Mouse (Mus musculus) limb, embryonic 12.5 days (tissue): ENCODE data around the gene Arntl. TPM values are rescaled to one million over a fixed set of nuclear protein-coding genes. Genes with fewer than 3 reads are reported as not detected.

Source experiments
- ATAC-seq: fragments of 200-750 bp; cut with Nextera tagmentation; 2 replicates; pipeline ENCODE4 v1.8.0; 2017; ENCODE audit warnings: low read depth, moderate TSS enrichment; ENCODE audit not compliant: insufficient number of reproducible peaks, insufficient read depth, low FRiP score, low TSS enrichment
- H3K27ac ChIP-seq: fragments of 300-500 bp; sonication (generic); 2 replicates; pipeline ENCODE4 v1.5.1; 2016; ENCODE audit warnings: mild to moderate bottlenecking, moderate library complexity
- H3K27me3 ChIP-seq: fragments of 300-500 bp; sonication (generic); 2 replicates; pipeline ENCODE4 v1.6.1; 2016; ENCODE audit warnings: mild to moderate bottlenecking, moderate library complexity
- H3K36me3 ChIP-seq: fragments of 300-500 bp; sonication (generic); 2 replicates; pipeline ENCODE4 v1.6.1; 2016; ENCODE audit warnings: mild to moderate bottlenecking, moderate library complexity
- H3K4me1 ChIP-seq: fragments of 300-500 bp; sonication (generic); replicated peaks from 2 replicates; pipeline ENCODE4 v1.6.1; 2016
- H3K4me2 ChIP-seq: fragments of 300-500 bp; sonication (generic); 2 replicates; pipeline ENCODE4 v1.6.1; 2016; ENCODE audit warnings: mild to moderate bottlenecking, moderate library complexity
- H3K4me3 ChIP-seq: fragments of 300-500 bp; sonication (generic); replicated peaks from 2 replicates; pipeline ENCODE4 v1.5.1; 2016; ENCODE audit warnings: mild to moderate bottlenecking
- H3K9ac ChIP-seq: fragments of 300-500 bp; sonication (generic); replicated peaks from 2 replicates; pipeline ENCODE4 v1.6.1; 2016; ENCODE audit warnings: mild to moderate bottlenecking, moderate library complexity
- H3K9me3 ChIP-seq: fragments of 300-500 bp; sonication (generic); 2 replicates; pipeline ENCODE4 v1.6.1; 2016; ENCODE audit warnings: mild to moderate bottlenecking, moderate library complexity
- WGBS: fragments of 180-500 bp; shearing (Covaris S2); methylation state at CpG from one replicate; pipeline ENCODE4 v1.1.7; 2016; 5-methylcytosine and 5-hydroxymethylcytosine counted together
- polyA plus RNA-seq: library from polyadenylated mRNA; unstranded; fragments of >200 nt; fragmentation: Nextera tagmentation; extraction: Ambion mirVana; gene quantifications from 2 replicates; pipeline ENCODE4 v1.2.1, GENCODE M21; 2016

The Arntl gene
- polyA plus RNA-seq, 1 experiment from 2014 or later: 7.4 TPM

DNA sequence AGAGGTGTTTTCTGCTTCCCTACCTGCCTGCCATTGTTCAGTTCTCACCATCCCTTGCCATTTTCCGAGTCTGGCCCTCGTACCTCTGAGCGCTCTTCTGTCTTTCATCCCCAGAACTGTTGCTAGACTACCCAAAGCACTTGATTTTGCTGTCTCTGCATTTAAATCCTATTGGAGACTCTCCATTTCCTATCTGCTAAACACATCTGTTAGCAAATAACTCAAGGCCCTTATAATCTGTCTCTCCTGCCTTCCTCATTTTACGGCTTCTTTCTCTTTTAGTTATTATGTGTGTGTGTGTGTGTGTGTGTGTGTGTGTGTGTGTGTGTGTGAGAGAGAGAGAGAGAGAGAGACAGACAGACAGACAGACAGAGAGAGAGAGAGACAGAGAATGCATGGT is 90.5 kb downstream of the Arntl start:
- H3K9ac ChIP-seq: no peak overlapping the region
- H3K4me3 ChIP-seq: no peak overlapping the region
- H3K4me2 ChIP-seq: no peak overlapping the region
- no peaks in the 10 kb centered on the region for H3K9me3 ChIP-seq
- H3K27ac ChIP-seq: no peak overlapping the region
- no peak for ATAC-seq
- H3K4me1 ChIP-seq: peaks cover 17% of the 10 kb centered on the region
- H3K27me3 ChIP-seq: no peaks in the 10 kb centered on the region
- H3K36me3 ChIP-seq: peaks cover 4% of the 10 kb centered on the region; the same call in 1 of the 2 replicates
- WGBS: 81% methylated on average over 4 of the region's 4 CpGs

- Histone ChIP-seq H3K27me3 (no peaks in the 10 kb centered on the region), H3K9ac (no peak overlapping the region), H3K36me3 (peaks cover 8% of the 10 kb centered on the region; the same call in 1 of the 2 replicates), H3K27ac (no peak overlapping the region), H3K9me3 (no peaks in the 10 kb centered on the region), H3K4me1 (0 out of 2 replicates have a peak, but pooled peaks cover 4% of the 10 kb centered on the region), H3K4me3 (no peak overlapping the region), H3K4me2 (no peak overlapping the region)
- WGBS: 88% methylated on average over 3 of the region's 3 CpGs
- ATAC-seq: no peak
Observed at GRCm38 (mm10) chr7:113310136-113310535, 102.9 kb downstream of the Arntl start.

DNA sequence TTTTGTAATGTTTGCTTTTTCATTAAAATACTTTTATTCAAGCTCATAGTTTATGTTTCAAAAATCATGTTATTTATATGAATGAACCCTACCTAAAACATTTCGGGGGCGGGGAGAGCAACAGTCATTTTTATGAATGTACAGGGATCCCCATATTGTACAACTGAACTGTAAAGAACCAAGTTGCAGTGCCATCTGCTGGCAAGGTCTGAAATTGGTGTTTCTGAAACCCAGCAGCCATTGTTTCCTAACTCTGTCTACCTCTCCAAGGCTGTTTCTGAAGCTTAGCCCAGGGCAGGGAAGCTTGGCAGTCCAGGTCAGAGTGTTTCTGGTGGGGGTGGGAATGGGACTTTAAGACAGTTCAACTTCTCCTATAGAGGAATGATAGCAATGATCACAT is 104.5 kb downstream of the Arntl start:
- Histone ChIP-seq H3K9ac (no peak overlapping the region), H3K27me3 (no peaks in the 10 kb centered on the region), H3K9me3 (no peaks in the 10 kb centered on the region), H3K36me3 (peaks cover 17% of the 10 kb centered on the region; the same call in 1 of the 2 replicates), H3K4me3 (no peak overlapping the region), H3K4me2 (no peak overlapping the region), H3K4me1 (0 out of 2 replicates have a peak, but pooled peaks cover 4% of the 10 kb centered on the region), H3K27ac (no peak overlapping the region)
- 24% methylated on average over 2 of the region's 2 CpGs for WGBS
- ATAC-seq: no peak

DNA sequence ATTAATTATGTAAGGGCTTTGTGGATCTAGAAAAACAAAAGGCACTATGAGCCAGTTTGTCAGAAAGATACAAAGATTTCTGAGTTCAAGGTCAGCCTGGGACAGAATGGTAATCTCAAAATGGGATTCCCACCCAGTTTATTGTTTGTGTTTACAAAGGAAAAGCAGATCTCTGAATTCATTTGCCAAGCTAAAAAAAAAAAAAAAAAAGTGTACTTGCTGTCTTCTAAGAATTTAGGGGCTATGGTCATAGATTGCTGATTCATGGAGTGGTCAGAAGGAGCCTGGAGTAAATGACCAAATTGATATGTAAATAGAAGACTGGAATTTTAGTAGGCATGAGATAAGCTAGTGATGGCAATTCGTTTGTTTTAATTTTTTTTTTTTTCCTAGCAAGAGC is 112.9 kb downstream of the Arntl start:
- WGBS: 81% methylated on average over 1 of the region's 1 CpGs
- ATAC-seq: no peak

DNA sequence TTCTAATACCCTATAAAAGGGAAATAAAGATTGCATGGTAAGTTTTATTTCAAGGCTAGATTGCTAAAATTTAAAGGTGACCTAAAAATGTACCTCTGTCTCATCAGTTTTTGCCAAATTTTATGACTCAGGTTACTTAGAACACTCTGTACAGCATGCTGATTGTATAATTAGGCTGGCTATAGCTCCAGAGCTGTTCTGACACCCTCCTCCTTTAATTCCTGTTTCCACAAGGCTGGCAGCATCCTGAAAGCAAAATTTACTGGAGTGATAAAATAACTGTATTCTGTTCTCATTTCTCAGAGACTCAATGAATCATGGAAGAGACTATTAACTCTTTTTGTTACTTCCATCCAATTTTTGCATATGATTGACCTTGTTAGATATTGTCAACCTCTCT is 126.8 kb downstream of the Arntl start:
- H3K4me2 ChIP-seq: no peak overlapping the region
- no peaks in the 10 kb centered on the region for H3K36me3 ChIP-seq
- no peak overlapping the region for H3K4me3 ChIP-seq
- H3K4me1 ChIP-seq: no peaks in the 10 kb centered on the region
- no peaks in the 10 kb centered on the region for H3K27me3 ChIP-seq
- H3K9me3 ChIP-seq: no peaks in the 10 kb centered on the region
- H3K27ac ChIP-seq: no peak overlapping the region
- H3K9ac ChIP-seq: no peak overlapping the region
- no peak for ATAC-seq

More for the DNA sequence above, 112.9 kb downstream of the Arntl start:
- no peaks in the 10 kb centered on the region for H3K9me3 ChIP-seq
- H3K27ac ChIP-seq: no peak overlapping the region
- H3K36me3 ChIP-seq: peaks cover 17% of the 10 kb centered on the region; the same call in 1 of the 2 replicates
- H3K4me1 ChIP-seq: peaks cover 9% of the 10 kb centered on the region; the same call in 1 of the 2 replicates
- no peak overlapping the region for H3K4me2 ChIP-seq
- H3K27me3 ChIP-seq: no peaks in the 10 kb centered on the region
- H3K9ac ChIP-seq: no peak overlapping the region
- H3K4me3 ChIP-seq: no peak overlapping the region

- H3K4me3 ChIP-seq: no peak overlapping the region
- no peaks in the 10 kb centered on the region for H3K4me1 ChIP-seq
- H3K36me3 ChIP-seq: no peaks in the 10 kb centered on the region
- H3K27ac ChIP-seq: no peak overlapping the region
- no peak for ATAC-seq
- H3K27me3 ChIP-seq: no peaks in the 10 kb centered on the region
- no peak overlapping the region for H3K4me2 ChIP-seq
- H3K9me3 ChIP-seq: no peaks in the 10 kb centered on the region
- H3K9ac ChIP-seq: no peak overlapping the region
- 91% methylated on average over 8 of the region's 8 CpGs for WGBS
Observed at GRCm38 (mm10) chr7:113335250-113335649, 128.0 kb downstream of the Arntl start.

DNA sequence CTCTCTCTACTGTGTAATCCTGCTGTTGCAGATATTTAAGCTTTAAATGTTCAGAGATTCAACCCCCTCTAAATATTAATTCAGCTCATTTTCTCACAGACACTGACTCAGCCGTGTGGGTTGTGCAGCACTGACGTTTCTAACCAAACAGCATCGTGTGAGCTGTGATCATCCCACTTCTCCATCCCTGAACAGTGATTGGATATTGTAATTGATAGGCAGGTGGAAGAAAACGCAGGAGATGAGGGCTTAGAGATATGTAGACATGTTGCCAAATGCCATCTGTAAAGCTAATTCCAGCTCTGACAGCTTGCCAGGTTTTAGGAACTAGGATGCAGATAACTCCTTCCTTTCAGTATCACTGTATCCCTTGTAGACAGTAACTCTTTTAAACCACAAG is 140.0 kb downstream of the Arntl start:
- Histone ChIP-seq H3K27ac (no peak overlapping the region), H3K36me3 (no peaks in the 10 kb centered on the region), H3K4me2 (no peak overlapping the region), H3K4me3 (no peak overlapping the region), H3K9ac (no peak overlapping the region), H3K9me3 (no peaks in the 10 kb centered on the region), H3K27me3 (no peaks in the 10 kb centered on the region), H3K4me1 (no peaks in the 10 kb centered on the region)
- no peak for ATAC-seq
- 55% methylated on average over 4 of the region's 4 CpGs for WGBS

GRCm38 (mm10) chr7:113347694-113348093 is 140.4 kb downstream of the Arntl start:
- ATAC-seq: no peak
- Histone ChIP-seq H3K4me3 (no peak overlapping the region), H3K4me1 (no peaks in the 10 kb centered on the region), H3K9ac (no peak overlapping the region), H3K27me3 (no peaks in the 10 kb centered on the region), H3K4me2 (no peak overlapping the region), H3K27ac (no peak overlapping the region), H3K36me3 (no peaks in the 10 kb centered on the region), H3K9me3 (no peaks in the 10 kb centered on the region)
- 94% methylated on average over 2 of the region's 2 CpGs for WGBS

GRCm38 (mm10) chr7:113349089-113349488 is 141.8 kb downstream of the Arntl start:
- no peaks in the 10 kb centered on the region for H3K27me3 ChIP-seq
- H3K36me3 ChIP-seq: no peaks in the 10 kb centered on the region
- WGBS: 79% methylated on average over 1 of the region's 1 CpGs
- no peak for ATAC-seq
- no peaks in the 10 kb centered on the region for H3K4me1 ChIP-seq
- H3K9ac ChIP-seq: no peak overlapping the region
- no peak overlapping the region for H3K4me3 ChIP-seq
- H3K4me2 ChIP-seq: no peak overlapping the region
- H3K27ac ChIP-seq: no peak overlapping the region
- H3K9me3 ChIP-seq: no peaks in the 10 kb centered on the region

Other genes starting within 250 kb of the Arntl start
- 26.2 and 28.3 TPM in 2 replicates for gene Btbd10, start 161.9 kb downstream of the Arntl start, polyA plus RNA-seq
- gene Pth, start 181.1 kb downstream of the Arntl start, polyA plus RNA-seq: not detected in 2 replicates